Mouse (Mus musculus) heart, adult 2 months (tissue): ENCODE measurements around the gene 6820408C15Rik. TPM values are rescaled to one million over a fixed set of nuclear protein-coding genes. Genes with fewer than 3 reads are reported as not detected.

Experiments
- DNase-seq, 2 experiments: peaks; one replicate each; pipeline ENCODE4 v3.0.0; 2021
- H3K27ac ChIP-seq: fragments of 200-600 bp; 2 replicates; pipeline ENCODE4 v1.8.1; 2022
- H3K27me3 ChIP-seq: fragments of 200-500 bp; 2 replicates; pipeline ENCODE4 v1.6.1; 2012; ENCODE audit warnings: mild to moderate bottlenecking, low read length, inconsistent platforms, mixed read lengths; ENCODE audit not compliant: control insufficient read depth, insufficient read depth
- H3K36me3 ChIP-seq: fragments of 200-500 bp; 2 replicates; pipeline ENCODE4 v1.6.1; 2012; ENCODE audit warnings: low read length, inconsistent platforms; ENCODE audit not compliant: control insufficient read depth, insufficient read depth
- H3K4me1 ChIP-seq: fragments of 200-500 bp; 2 replicates; pipeline ENCODE4 v1.6.1; 2011; ENCODE audit warnings: low read length; ENCODE audit not compliant: control insufficient read depth, insufficient read depth
- H3K4me3 ChIP-seq: fragments of 200-600 bp; 2 replicates; pipeline ENCODE4 v1.8.1; 2022
- H3K79me2 ChIP-seq: fragments of 200-500 bp; replicated peaks from 2 replicates; pipeline ENCODE4 v1.6.1; 2012; ENCODE audit warnings: mild to moderate bottlenecking, inconsistent platforms, low read length, moderate library complexity, mixed read lengths; ENCODE audit not compliant: control insufficient read depth, insufficient read depth
- H3K9ac ChIP-seq: fragments of 200-500 bp; 2 replicates; pipeline ENCODE4 v1.6.1; 2012; ENCODE audit warnings: low read depth, mild to moderate bottlenecking, control low read depth, inconsistent platforms, low read length, mixed read lengths
- CTCF ChIP-seq: fragments of 200-600 bp; IDR thresholded peaks from 2 replicates; pipeline ENCODE4 v1.8.1; 2022; ENCODE audit warnings: antibody characterized with exemption, mild to moderate bottlenecking, moderate library complexity
- EP300 ChIP-seq: fragments of 200-500 bp; IDR thresholded peaks from 2 replicates; pipeline ENCODE4 v1.6.1; 2011; ENCODE audit warnings: low read depth, low read length, control low read depth; ENCODE audit not compliant: insufficient read depth
- POLR2A ChIP-seq: fragments of 200-500 bp; IDR thresholded peaks from 2 replicates; pipeline ENCODE4 v1.6.1; 2011; ENCODE audit warnings: mild to moderate bottlenecking, low read depth, low read length, control low read depth; ENCODE audit not compliant: insufficient read depth
- WGBS: fragments of 180-500 bp; shearing (Covaris S2); methylation state at CpG from one replicate; pipeline ENCODE4 v1.1.7; 2018; 5-methylcytosine and 5-hydroxymethylcytosine counted together
- intact Hi-C: fragments of 180-260 bp; cut with DNase I; formaldehyde crosslinking; loops from one replicate; pipeline ENCODE4 v1.15.1; 2025
- polyA plus RNA-seq: library from polyadenylated mRNA; depleted of rRNA; stranded (reverse); fragments of >200 nt; gene quantifications from 2 replicates; pipeline ENCODE4 v1.2.3, GENCODE M21; 2012
- total RNA-seq, 2 experiments: library from RNA; stranded (reverse); gene quantifications; 2 replicates each; pipeline ENCODE4 v1.2.3; 2021

The 6820408C15Rik gene
- total and polyA plus RNA-seq, 3 experiments = 1.5 to 2.5 (median 2.4) TPM

GRCm38 (mm10) chr2:152399122-152399542 is 16.3 kb upstream of the 6820408C15Rik start:
- Histone ChIP-seq H3K27me3 (no peaks in the 10 kb centered on the region), H3K79me2 (no peaks in the 10 kb centered on the region), H3K4me3 (peak overlapping the region; percentile 70), H3K27ac (peak overlapping the region; percentile 75), H3K4me1 (peaks cover 5% of the 10 kb centered on the region), H3K36me3 (no peaks in the 10 kb centered on the region), H3K9ac (peak overlapping the region; percentile 71)
- no peak for TF ChIP-seq POLR2A
- TF ChIP-seq CTCF = no peak
- no peak for TF ChIP-seq EP300
- DNase-seq = no peak
- intact Hi-C loops = no loop called here
- WGBS = 5% methylated on average over 13 of the region's 13 CpGs

GRCm38 (mm10) chr2:152406126-152406525 is 9.3 kb upstream of the 6820408C15Rik start:
- Histone ChIP-seq H3K27me3 (no peaks in the 10 kb centered on the region), H3K27ac (no peak overlapping the region), H3K9ac (no peak overlapping the region), H3K36me3 (no peaks in the 10 kb centered on the region), H3K79me2 (no peaks in the 10 kb centered on the region), H3K4me1 (peaks cover 7% of the 10 kb centered on the region), H3K4me3 (peak overlapping the region; percentile 35)
- peak; percentile 88 to 94 for DNase-seq
- intact Hi-C loops = no loop called here
- TF ChIP-seq CTCF = peak; percentile 29; the same call in 1 of the 2 replicates
- no peak for TF ChIP-seq POLR2A
- TF ChIP-seq EP300 = no peak
- WGBS = under 1% methylated on average over 19 of the region's 19 CpGs

- WGBS = 76% methylated on average over 6 of the region's 6 CpGs
- intact Hi-C loops = no loop called here
- H3K9ac ChIP-seq = no peak overlapping the region
These were observed 5.6 kb upstream of the 6820408C15Rik start for GRCm38 (mm10) chr2:152409781-152410180.

GRCm38 (mm10) chr2:152410971-152411371 is 4.4 kb upstream of the 6820408C15Rik start:
- peak overlapping the region; percentile 48 for H3K9ac ChIP-seq
- peak overlapping the region; percentile 1; the same call in 1 of the 2 replicates for H3K4me3 ChIP-seq
- intact Hi-C loops = no loop called here
- H3K27me3 ChIP-seq = no peaks in the 10 kb centered on the region
- WGBS = 15% methylated on average over 15 of the region's 15 CpGs
- peak overlapping the region; percentile 60 for H3K27ac ChIP-seq
- H3K36me3 ChIP-seq = no peaks in the 10 kb centered on the region
- no peaks in the 10 kb centered on the region for H3K79me2 ChIP-seq
- H3K4me1 ChIP-seq = peaks cover 8% of the 10 kb centered on the region
- TF ChIP-seq CTCF (no peak), POLR2A (peak; percentile 53; the same call in 1 of the 2 replicates), EP300 (peak; percentile 55; the same call in 1 of the 2 replicates)
- peak; percentile 82 to 85 for DNase-seq

More at GRCm38 (mm10) chr2:152409781-152410180, 5.6 kb upstream of the 6820408C15Rik start:
- Histone ChIP-seq H3K4me3 (no peak overlapping the region), H3K27me3 (no peaks in the 10 kb centered on the region), H3K79me2 (no peaks in the 10 kb centered on the region), H3K27ac (no peak overlapping the region), H3K4me1 (peaks cover 10% of the 10 kb centered on the region), H3K36me3 (no peaks in the 10 kb centered on the region)
- TF ChIP-seq CTCF (no peak), POLR2A (no peak), EP300 (no peak)
- DNase-seq = no peak

GRCm38 (mm10) chr2:152411471-152411870 is 3.9 kb upstream of the 6820408C15Rik start:
- peak overlapping the region; percentile 60 for H3K27ac ChIP-seq
- TF ChIP-seq CTCF (no peak), POLR2A (no peak), EP300 (no peak)
- intact Hi-C loops = no loop called here
- H3K79me2 ChIP-seq = no peaks in the 10 kb centered on the region
- H3K4me3 ChIP-seq = peak overlapping the region; percentile 1; the same call in 1 of the 2 replicates
- H3K36me3 ChIP-seq = no peaks in the 10 kb centered on the region
- H3K27me3 ChIP-seq = no peaks in the 10 kb centered on the region
- 34% methylated on average over 7 of the region's 7 CpGs for WGBS
- peaks cover 8% of the 10 kb centered on the region for H3K4me1 ChIP-seq
- DNase-seq = peak in 1 of 2 experiments; percentile 31
- no peak overlapping the region for H3K9ac ChIP-seq

- H3K4me3 ChIP-seq = no peak overlapping the region; the same call in 1 of the 2 replicates
- no peaks in the 10 kb centered on the region for H3K27me3 ChIP-seq
- H3K79me2 ChIP-seq = no peaks in the 10 kb centered on the region
- H3K9ac ChIP-seq = no peak overlapping the region
- no peaks in the 10 kb centered on the region for H3K36me3 ChIP-seq
- intact Hi-C loops = no loop called here
- no peak for TF ChIP-seq POLR2A
- TF ChIP-seq EP300 = no peak
- TF ChIP-seq CTCF = no peak
- WGBS = 28% methylated on average over 15 of the region's 15 CpGs
- H3K27ac ChIP-seq = no peak overlapping the region
- H3K4me1 ChIP-seq = peaks cover 8% of the 10 kb centered on the region
- no peak for DNase-seq
These were observed 2.7 kb upstream of the 6820408C15Rik start for GRCm38 (mm10) chr2:152412526-152413157.
